Mouse (Mus musculus): ENCODE results near the gene Tagln2. TPM values are rescaled to one million over a fixed set of nuclear protein-coding genes. Genes with fewer than 3 reads are reported as not detected.

The Tagln2 gene
- polyA plus RNA-seq, 1 experiment from 2014 or later, result 104 TPM

GRCm38 (mm10) chr1:172456001-172456677 is 43.7 kb upstream of the Tagln2 start:
- 42% methylated on average over 7 of the region's 7 CpGs for WGBS (ENCODE audit: insufficient replicate concordance)
- Histone ChIP-seq H3K27ac (ENCODE audit: low read depth) (peak overlapping the region; percentile 44; the same call in 1 of the 2 replicates), H3K9me3 (ENCODE audit: low read length) (no peaks in the 10 kb centered on the region), H3K4me1 (ENCODE audit: insufficient read depth) (no peaks in the 10 kb centered on the region), H3K27me3 (ENCODE audit: insufficient read depth, low read length) (no peaks in the 10 kb centered on the region), H3K36me3 (replicated peaks; ENCODE audit: insufficient read depth, low read length) (no peaks in the 10 kb centered on the region), H3K4me3 (ENCODE audit: low read depth, low read length) (no peak overlapping the region), H3K9ac (replicated peaks) (no peak overlapping the region), H3K4me2 (ENCODE audit: low read depth, low read length) (no peak overlapping the region)
- TF ChIP-seq CTCF (IDR thresholded peaks at IDR 0.05; ENCODE audit: low read depth) (no peak), EP300 (IDR thresholded peaks at IDR 0.05; ENCODE audit: low read depth) (no peak)
- ATAC-seq, result peak; percentile 61; the same call in 1 of the 2 replicates
- DNase-seq, result no peak

- no peak for ATAC-seq
- H3K9me3 ChIP-seq (ENCODE audit: low read length), result no peaks in the 10 kb centered on the region
Observed at GRCm38 (mm10) chr1:172457196-172457595, 42.7 kb upstream of the Tagln2 start.

GRCm38 (mm10) chr1:172458041-172458440 is 41.8 kb upstream of the Tagln2 start:
- Histone ChIP-seq H3K4me2 (ENCODE audit: low read depth, low read length) (no peak overlapping the region), H3K9ac (replicated peaks) (no peak overlapping the region), H3K4me3 (ENCODE audit: low read depth, low read length) (no peak overlapping the region), H3K36me3 (replicated peaks; ENCODE audit: insufficient read depth, low read length) (no peaks in the 10 kb centered on the region), H3K4me1 (ENCODE audit: insufficient read depth) (peaks cover 8% of the 10 kb centered on the region; the same call in 1 of the 2 replicates), H3K27ac (ENCODE audit: low read depth) (no peak overlapping the region), H3K27me3 (ENCODE audit: insufficient read depth, low read length) (no peaks in the 10 kb centered on the region), H3K9me3 (ENCODE audit: low read length) (no peaks in the 10 kb centered on the region)
- ATAC-seq (no peak), DNase-seq (no peak)
- no peak for TF ChIP-seq CTCF (IDR thresholded peaks at IDR 0.05; ENCODE audit: low read depth)
- TF ChIP-seq EP300 (IDR thresholded peaks at IDR 0.05; ENCODE audit: low read depth), result no peak
- 79% methylated on average over 3 of the region's 3 CpGs for WGBS (ENCODE audit: insufficient replicate concordance)

More at GRCm38 (mm10) chr1:172457196-172457595, 42.7 kb upstream of the Tagln2 start:
- TF ChIP-seq EP300 (IDR thresholded peaks at IDR 0.05; ENCODE audit: low read depth), result no peak
- no peak for TF ChIP-seq CTCF (IDR thresholded peaks at IDR 0.05; ENCODE audit: low read depth)
- Histone ChIP-seq H3K4me2 (ENCODE audit: low read depth, low read length) (no peak overlapping the region), H3K4me3 (ENCODE audit: low read depth, low read length) (no peak overlapping the region), H3K9ac (replicated peaks) (no peak overlapping the region), H3K36me3 (replicated peaks; ENCODE audit: insufficient read depth, low read length) (no peaks in the 10 kb centered on the region), H3K27ac (ENCODE audit: low read depth) (no peak overlapping the region), H3K4me1 (ENCODE audit: insufficient read depth) (peaks cover 2% of the 10 kb centered on the region; the same call in 1 of the 2 replicates), H3K27me3 (ENCODE audit: insufficient read depth, low read length) (no peaks in the 10 kb centered on the region)
- 80% methylated on average over 3 of the region's 3 CpGs for WGBS (ENCODE audit: insufficient replicate concordance)
- no peak for DNase-seq

GRCm38 (mm10) chr1:172461602-172462001 is 38.2 kb upstream of the Tagln2 start:
- peak; percentile 67 for ATAC-seq
- Histone ChIP-seq H3K9ac (replicated peaks) (no peak overlapping the region), H3K36me3 (replicated peaks; ENCODE audit: insufficient read depth, low read length) (no peaks in the 10 kb centered on the region), H3K4me3 (ENCODE audit: low read depth, low read length) (no peak overlapping the region), H3K27me3 (ENCODE audit: insufficient read depth, low read length) (no peaks in the 10 kb centered on the region), H3K4me2 (ENCODE audit: low read depth, low read length) (no peak overlapping the region), H3K27ac (ENCODE audit: low read depth) (no peak overlapping the region), H3K9me3 (ENCODE audit: low read length) (no peaks in the 10 kb centered on the region), H3K4me1 (ENCODE audit: insufficient read depth) (peaks cover 12% of the 10 kb centered on the region; the same call in 1 of the 2 replicates)
- WGBS (ENCODE audit: insufficient replicate concordance), result 68% methylated on average over 2 of the region's 2 CpGs
- TF ChIP-seq CTCF (IDR thresholded peaks at IDR 0.05; ENCODE audit: low read depth), result no peak
- TF ChIP-seq EP300 (IDR thresholded peaks at IDR 0.05; ENCODE audit: low read depth), result no peak
- DNase-seq, result no peak

GRCm38 (mm10) chr1:172462534-172462933 is 37.3 kb upstream of the Tagln2 start:
- DNase-seq, result no peak
- H3K9ac ChIP-seq (replicated peaks), result no peak overlapping the region
- H3K4me3 ChIP-seq (ENCODE audit: low read depth, low read length), result no peak overlapping the region
- no peaks in the 10 kb centered on the region for H3K27me3 ChIP-seq (ENCODE audit: insufficient read depth, low read length)
- no peaks in the 10 kb centered on the region for H3K9me3 ChIP-seq (ENCODE audit: low read length)
- peaks cover 12% of the 10 kb centered on the region; the same call in 1 of the 2 replicates for H3K4me1 ChIP-seq (ENCODE audit: insufficient read depth)
- 47% methylated on average over 3 of the region's 3 CpGs for WGBS (ENCODE audit: insufficient replicate concordance)
- no peak for TF ChIP-seq EP300 (IDR thresholded peaks at IDR 0.05; ENCODE audit: low read depth)
- TF ChIP-seq CTCF (IDR thresholded peaks at IDR 0.05; ENCODE audit: low read depth), result no peak
- peak; percentile 49; the same call in 1 of the 2 replicates for ATAC-seq
- H3K4me2 ChIP-seq (ENCODE audit: low read depth, low read length), result no peak overlapping the region
- H3K27ac ChIP-seq (ENCODE audit: low read depth), result no peak overlapping the region
- no peaks in the 10 kb centered on the region for H3K36me3 ChIP-seq (replicated peaks; ENCODE audit: insufficient read depth, low read length)

GRCm38 (mm10) chr1:172463387-172464333 is 36.2 kb upstream of the Tagln2 start:
- WGBS (ENCODE audit: insufficient replicate concordance), result 42% methylated on average over 16 of the region's 16 CpGs
- ATAC-seq, result no peak
- no peak for TF ChIP-seq EP300 (IDR thresholded peaks at IDR 0.05; ENCODE audit: low read depth)
- 0 out of 2 replicates have a peak, but pooled peaks have one; percentile 13 for TF ChIP-seq CTCF (IDR thresholded peaks at IDR 0.05; ENCODE audit: low read depth)

More at GRCm38 (mm10) chr1:172463387-172464333, 36.2 kb upstream of the Tagln2 start:
- H3K27ac ChIP-seq (ENCODE audit: low read depth), result no peak overlapping the region
- no peak overlapping the region for H3K9ac ChIP-seq (replicated peaks)
- H3K4me2 ChIP-seq (ENCODE audit: low read depth, low read length), result no peak overlapping the region
- no peak overlapping the region for H3K4me3 ChIP-seq (ENCODE audit: low read depth, low read length)
- H3K9me3 ChIP-seq (ENCODE audit: low read length), result no peaks in the 10 kb centered on the region
- no peaks in the 10 kb centered on the region for H3K36me3 ChIP-seq (replicated peaks; ENCODE audit: insufficient read depth, low read length)
- H3K4me1 ChIP-seq (ENCODE audit: insufficient read depth), result peaks cover 12% of the 10 kb centered on the region; the same call in 1 of the 2 replicates
- H3K27me3 ChIP-seq (ENCODE audit: insufficient read depth, low read length), result no peaks in the 10 kb centered on the region
- DNase-seq, result no peak
